Mouse (Mus musculus) bone marrow macrophage, adult 2 months (primary cell): Measurements from ENCODE around the gene Cdh6. TPM values are rescaled to one million over a fixed set of nuclear protein-coding genes. Genes with fewer than 3 reads are reported as not detected.

Experiments used
- H3K27ac ChIP-seq: 2 replicates; pipeline ENCODE4 v1.5.1; 2012; ENCODE audit warnings: low read depth, low read length; ENCODE audit not compliant: insufficient read depth
- H3K4me1 ChIP-seq: 2 replicates; pipeline ENCODE4 v1.6.1; 2012; ENCODE audit warnings: low read length; ENCODE audit not compliant: control insufficient read depth, insufficient read depth
- H3K4me3 ChIP-seq: 2 replicates; pipeline ENCODE4 v1.5.1; 2012; ENCODE audit warnings: mild to moderate bottlenecking, low read length, moderate library complexity; ENCODE audit not compliant: insufficient read depth
- CTCF ChIP-seq: IDR thresholded peaks from 2 replicates; pipeline ENCODE4 v1.5.1; 2012; ENCODE audit warnings: low read depth, mild to moderate bottlenecking, low read length, moderate library complexity
- POLR2A ChIP-seq: IDR thresholded peaks from 2 replicates; pipeline ENCODE4 v1.6.1; 2012; ENCODE audit warnings: mild to moderate bottlenecking, low read depth, low read length, borderline replicate concordance
- polyA plus RNA-seq: library from polyadenylated mRNA; stranded (reverse); fragments of >200 nt; gene quantifications from 2 replicates; pipeline ENCODE4 v1.2.4, GENCODE M21; 2012; ENCODE audit not compliant: missing spikeins, insufficient read depth, insufficient read length

Gene Cdh6
- polyA plus RNA-seq, 1 experiment = 0.07 TPM

DNA sequence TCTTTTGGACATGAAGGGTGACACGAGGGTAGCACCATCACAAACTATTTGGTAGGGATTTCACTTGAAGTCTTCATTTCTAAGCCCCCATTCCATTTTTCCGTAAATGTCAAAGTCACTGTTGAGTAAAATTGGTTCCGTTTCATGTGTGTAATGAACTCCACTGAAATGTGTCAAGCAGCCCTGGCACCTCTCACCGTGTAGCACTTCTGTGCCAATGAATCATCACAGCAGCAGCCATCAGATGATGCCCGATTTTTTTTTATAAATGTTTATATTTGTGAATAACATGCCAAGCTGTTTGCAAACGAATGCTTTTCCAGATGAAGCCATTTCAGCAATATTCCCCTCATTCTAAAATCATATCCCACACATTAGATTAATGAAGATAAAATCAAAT lies 75.6 kb downstream of the Cdh6 start:
- Histone ChIP-seq H3K27ac (no peak overlapping the region), H3K4me3 (no peak overlapping the region), H3K4me1 (no peaks in the 10 kb centered on the region)
- no peak for TF ChIP-seq CTCF

DNA sequence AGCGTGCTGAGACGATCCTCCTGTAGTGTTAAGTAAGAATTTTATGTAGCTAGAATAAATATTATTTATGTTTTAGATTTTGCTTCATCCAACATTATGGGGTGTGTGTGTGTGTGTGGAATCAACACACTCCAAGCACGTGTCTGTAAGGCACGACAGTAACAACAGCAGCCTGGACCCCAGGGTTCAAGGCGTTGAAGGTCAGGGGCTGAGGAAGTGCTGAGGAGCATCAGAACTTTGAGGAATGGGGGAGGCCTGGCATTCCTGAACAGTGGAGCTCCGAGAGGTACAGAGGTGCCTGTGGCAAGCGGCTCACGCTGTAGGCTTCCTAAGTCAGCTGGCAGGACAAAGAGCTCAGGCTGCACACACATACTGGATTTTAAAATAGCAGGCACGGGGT lies 78.1 kb downstream of the Cdh6 start:
- H3K4me3 ChIP-seq = no peak overlapping the region
- TF ChIP-seq POLR2A = no peak
- no peak for TF ChIP-seq CTCF
- H3K27ac ChIP-seq = no peak overlapping the region
- H3K4me1 ChIP-seq = no peaks in the 10 kb centered on the region

DNA sequence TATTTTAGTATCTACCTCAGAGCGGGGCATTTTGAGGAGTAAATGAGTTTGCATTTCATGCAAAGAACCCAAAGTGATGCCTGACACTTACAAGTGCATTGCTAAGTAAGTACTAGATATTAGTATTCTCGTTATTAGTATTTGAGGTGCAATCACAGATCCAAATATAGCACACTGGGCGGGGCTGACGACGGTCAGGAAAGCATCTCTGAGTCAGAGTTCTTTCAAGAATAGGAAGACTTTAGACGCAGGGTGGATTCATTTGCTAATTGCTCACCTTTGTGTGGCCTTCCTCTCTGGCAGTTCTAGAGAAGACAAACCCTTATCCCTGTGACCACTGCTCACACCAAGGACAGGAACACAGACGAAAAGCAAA lies 78.6 kb downstream of the Cdh6 start:
- Histone ChIP-seq H3K4me3 (no peak overlapping the region), H3K27ac (no peak overlapping the region), H3K4me1 (no peaks in the 10 kb centered on the region)
- no peak for TF ChIP-seq POLR2A
- TF ChIP-seq CTCF = no peak

DNA sequence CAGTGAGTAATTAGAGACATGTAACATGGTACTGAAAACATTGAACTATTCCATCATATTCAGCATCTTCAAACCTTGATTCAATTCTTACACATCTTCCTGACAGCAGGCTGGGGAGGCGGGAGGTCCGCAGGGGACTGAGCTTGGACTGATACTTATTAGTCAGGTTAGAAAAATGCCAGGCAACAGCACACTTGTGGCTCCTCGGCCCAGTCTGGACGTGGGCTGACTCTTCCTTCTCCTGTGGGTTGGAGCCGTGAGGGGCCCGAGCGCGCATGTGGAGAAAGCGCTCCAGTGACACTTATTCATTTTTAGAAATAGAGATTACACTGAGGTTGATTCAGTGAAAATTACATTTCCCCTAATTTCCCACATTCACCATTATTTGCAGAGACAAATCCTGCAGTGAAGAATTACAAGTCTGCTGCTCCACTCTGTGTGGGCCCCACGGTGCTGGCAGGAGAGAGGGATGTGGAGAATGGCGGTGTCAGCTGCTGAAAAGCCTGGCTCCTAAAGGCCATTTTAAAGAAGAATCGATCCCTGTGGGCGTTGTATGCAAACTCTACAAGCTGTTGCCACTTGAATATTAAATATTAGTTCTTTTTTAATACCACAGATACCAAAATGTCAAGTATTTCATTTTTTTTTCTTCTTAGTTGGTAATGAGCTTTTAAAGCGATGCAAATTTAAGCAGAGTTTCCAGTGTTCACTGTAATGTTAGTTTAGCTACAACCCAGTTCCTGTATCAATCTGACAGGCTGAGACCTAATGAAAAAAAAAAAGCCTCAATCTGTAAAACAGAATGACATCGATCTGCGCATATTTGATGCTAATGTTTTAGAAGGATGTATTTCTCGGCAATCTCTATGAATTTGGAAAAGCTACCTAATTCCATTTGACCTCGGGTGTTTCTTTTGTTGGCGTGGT lies 79.3 kb downstream of the Cdh6 start:
- H3K4me3 ChIP-seq = no peak overlapping the region
- H3K4me1 ChIP-seq = no peaks in the 10 kb centered on the region
- no peak overlapping the region for H3K27ac ChIP-seq
- no peak for TF ChIP-seq CTCF

DNA sequence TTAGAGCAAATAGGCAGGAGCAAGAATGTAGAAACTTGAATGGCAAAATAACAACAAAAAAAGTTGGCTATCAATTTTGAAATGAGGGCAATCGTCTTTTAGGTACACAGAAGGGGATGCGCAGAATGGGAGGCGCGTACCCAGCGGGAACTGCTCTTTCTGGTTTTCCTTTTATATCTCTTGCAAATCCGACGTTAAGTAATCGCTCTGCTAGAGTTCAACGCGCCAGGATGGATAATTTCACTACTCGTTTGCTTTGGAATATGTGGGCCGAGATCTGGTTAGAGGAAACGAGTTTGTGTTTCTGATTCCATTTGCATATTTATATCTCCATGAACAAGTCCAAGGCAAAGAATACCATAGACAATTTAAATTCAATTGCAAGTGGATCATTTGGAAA lies 81.4 kb downstream of the Cdh6 start:
- Histone ChIP-seq H3K4me3 (no peak overlapping the region), H3K27ac (no peak overlapping the region), H3K4me1 (no peaks in the 10 kb centered on the region)
- TF ChIP-seq CTCF = no peak

DNA sequence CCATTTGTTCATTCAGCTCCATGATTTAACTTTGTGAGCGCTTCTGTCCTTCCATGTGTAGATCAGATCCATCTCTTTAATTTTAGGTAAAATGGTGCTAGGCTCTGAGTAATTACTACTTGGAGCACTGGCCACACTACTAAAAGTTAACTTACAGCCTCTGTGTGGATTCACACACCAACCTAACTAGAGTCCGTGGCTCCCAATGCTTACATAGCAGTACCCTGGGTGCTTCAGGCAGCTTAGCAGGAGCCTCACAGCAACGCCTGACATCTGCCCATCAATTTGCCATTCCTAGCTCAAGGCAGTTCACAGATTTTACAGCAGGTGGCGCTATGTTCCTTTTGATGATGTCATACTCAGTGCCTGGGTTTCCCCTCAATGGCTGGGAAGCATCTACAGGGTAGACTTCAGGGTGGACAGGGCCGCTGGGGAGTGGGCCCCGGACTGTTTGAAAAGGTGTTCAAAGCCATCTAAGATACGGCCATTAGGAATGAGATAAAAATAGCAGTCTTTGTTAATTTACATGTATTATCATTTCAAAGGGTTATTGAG lies 84.9 kb downstream of the Cdh6 start:
- Histone ChIP-seq H3K4me1 (no peaks in the 10 kb centered on the region), H3K27ac (no peak overlapping the region), H3K4me3 (no peak overlapping the region)
- no peak for TF ChIP-seq CTCF
- no peak for TF ChIP-seq POLR2A

DNA sequence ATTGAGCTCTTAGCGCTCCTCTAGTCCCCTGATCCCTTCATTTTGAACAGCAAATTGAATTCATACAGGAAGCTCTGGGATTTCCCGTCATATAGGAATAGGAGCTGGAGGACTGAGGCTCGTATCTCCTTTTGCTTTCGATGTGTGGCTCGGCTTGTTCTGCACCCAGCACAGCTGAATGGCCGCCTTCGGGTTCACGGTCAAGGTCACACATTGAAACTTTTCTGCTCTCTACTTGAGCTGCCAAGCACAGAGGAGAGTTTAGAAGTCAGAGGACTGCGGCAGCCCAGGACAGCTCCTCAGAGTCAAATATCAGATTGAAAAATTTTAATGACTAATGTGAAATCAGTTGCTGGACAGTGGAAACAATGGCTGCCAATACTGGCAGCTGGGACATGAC lies 88.7 kb downstream of the Cdh6 start:
- TF ChIP-seq CTCF = no peak
- no peak for TF ChIP-seq POLR2A
- H3K27ac ChIP-seq = no peak overlapping the region
- no peaks in the 10 kb centered on the region for H3K4me1 ChIP-seq
- no peak overlapping the region for H3K4me3 ChIP-seq

DNA sequence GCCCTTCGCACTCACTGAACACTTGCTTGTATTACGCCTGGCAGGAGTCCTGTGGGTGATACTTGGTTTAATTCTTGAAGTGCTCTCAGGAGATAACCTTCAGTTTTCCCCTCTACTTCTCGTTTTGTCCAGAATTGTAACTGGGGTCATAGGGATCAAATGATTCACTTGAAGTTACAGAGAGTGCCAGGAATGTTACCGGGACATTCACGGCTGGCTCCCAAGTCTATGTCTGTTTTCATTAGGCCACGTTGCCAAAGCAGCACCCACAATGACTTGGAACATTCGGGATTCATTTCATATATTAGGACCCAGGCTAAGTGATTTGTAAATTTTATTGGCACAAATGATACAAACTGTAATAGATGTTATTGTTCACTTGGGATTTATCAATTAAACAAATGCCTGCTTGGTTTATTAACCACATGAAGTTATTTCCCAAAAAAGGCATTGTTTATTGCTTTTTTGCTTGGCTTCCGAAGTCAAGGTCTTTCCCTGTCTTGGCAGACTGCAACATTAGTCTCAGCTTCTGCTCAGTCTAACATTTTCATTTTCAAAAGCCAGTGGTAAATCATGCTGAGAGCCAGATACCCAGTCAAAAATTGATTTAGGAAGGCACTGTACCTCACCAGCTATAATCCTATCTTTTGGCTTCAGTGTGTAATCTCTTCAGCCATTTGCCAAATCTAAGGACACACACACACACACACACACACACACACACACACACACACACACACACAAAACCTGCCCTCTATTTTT lies 96.4 kb downstream of the Cdh6 start:
- Histone ChIP-seq H3K4me1 (no peaks in the 10 kb centered on the region), H3K4me3 (no peak overlapping the region), H3K27ac (no peak overlapping the region)
- TF ChIP-seq POLR2A = no peak
- no peak for TF ChIP-seq CTCF

DNA sequence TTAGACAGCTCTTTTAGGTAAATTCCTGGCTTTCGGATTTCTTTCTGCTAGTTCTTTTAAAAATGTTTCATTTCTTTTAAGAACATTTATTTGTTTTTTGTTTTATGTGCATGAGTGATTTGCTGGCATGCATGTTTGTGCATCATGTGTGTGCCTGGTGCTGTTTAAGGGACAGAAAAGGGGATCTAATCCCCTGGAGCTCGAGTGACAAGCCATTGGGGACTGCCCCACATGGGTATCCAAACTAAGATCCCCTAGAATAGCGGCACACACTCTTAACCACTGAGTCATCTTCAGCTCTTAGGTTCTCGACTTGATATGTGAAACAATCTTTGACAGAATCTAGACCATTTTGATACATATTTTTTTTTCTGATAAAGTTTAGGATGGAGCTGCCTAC lies 99.4 kb downstream of the Cdh6 start:
- no peak overlapping the region for H3K4me3 ChIP-seq
- H3K27ac ChIP-seq = no peak overlapping the region
- no peaks in the 10 kb centered on the region for H3K4me1 ChIP-seq
- TF ChIP-seq CTCF (no peak), POLR2A (no peak)

DNA sequence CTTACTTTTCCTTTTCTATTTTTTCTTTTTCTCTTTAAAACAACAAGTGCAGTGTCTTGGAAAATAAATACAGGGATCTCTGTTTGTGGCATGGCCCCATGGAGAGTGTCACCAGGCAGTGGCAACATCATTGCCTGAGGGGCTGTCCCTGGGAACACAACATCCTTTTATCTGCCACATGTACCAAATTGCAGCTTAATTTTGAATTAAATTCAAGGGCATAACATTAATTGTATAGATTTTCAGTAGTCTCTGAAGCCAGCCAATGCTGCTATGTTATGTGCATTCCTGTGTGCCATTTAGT lies 105.3 kb downstream of the Cdh6 start:
- no peak for TF ChIP-seq POLR2A
- no peak for TF ChIP-seq CTCF
- H3K4me3 ChIP-seq = no peak overlapping the region
- H3K27ac ChIP-seq = no peak overlapping the region
- no peaks in the 10 kb centered on the region for H3K4me1 ChIP-seq
